Mouse (Mus musculus) MEL (cell line): Measurements from ENCODE around the gene C2cd4d. TPM values are rescaled to one million over a fixed set of nuclear protein-coding genes. Genes with fewer than 3 reads are reported as not detected.

Experiments used
- DNase-seq: peaks from one replicate; pipeline ENCODE4 v3.0.0; 2011; ENCODE audit warnings: low read depth, low spot score
- H3K27ac ChIP-seq: 2 replicates; pipeline ENCODE4 v1.5.1; 2012; ENCODE audit warnings: low read depth, mild to moderate bottlenecking, control low read depth, low read length, moderate library complexity; ENCODE audit not compliant: control insufficient read depth
- H3K27me3 ChIP-seq, 2 experiments: fragments of 150-350 bp in 1 of 2; sonication (generic) in 1 of 2; 2 replicates each; pipeline ENCODE4 v1.6.1; 2012; ENCODE audit warnings: low read length in 2 of 2, mild to moderate bottlenecking in 2 of 2, improper control_type of control experiment in 1 of 2, moderate library complexity in 1 of 2; ENCODE audit not compliant: insufficient read depth in 2 of 2, control insufficient read depth in 1 of 2
- H3K36me3 ChIP-seq, 2 experiments: 2 replicates each; pipeline ENCODE4 v1.6.1; 2012 to 2014; ENCODE audit warnings: low read length in 2 of 2, improper control_type of control experiment in 1 of 2, inconsistent platforms in 1 of 2, mild to moderate bottlenecking in 1 of 2; ENCODE audit not compliant: insufficient read depth in 2 of 2, control insufficient read depth in 1 of 2
- H3K4me1 ChIP-seq, 2 experiments: fragments of 150-350 bp in 1 of 2; sonication (generic) in 1 of 2; 2 replicates each; pipeline ENCODE4 v1.6.1; 2012; ENCODE audit warnings: low read length in 2 of 2, improper control_type of control experiment in 1 of 2, mild to moderate bottlenecking in 1 of 2; ENCODE audit not compliant: insufficient read depth in 2 of 2, control insufficient read depth in 1 of 2
- H3K4me3 ChIP-seq, 2 experiments: fragments of 150-350 bp in 1 of 2; sonication (generic) in 1 of 2; 2 replicates each; pipeline ENCODE4 v1.5.1; 2012; ENCODE audit warnings: low read depth in 2 of 2, low read length in 2 of 2, mild to moderate bottlenecking in 2 of 2, moderate library complexity in 2 of 2, control low read depth in 1 of 2, improper control_type of control experiment in 1 of 2; ENCODE audit not compliant: control insufficient read depth in 1 of 2, insufficient read depth in 1 of 2
- H3K79me2 ChIP-seq: 2 replicates; pipeline ENCODE4 v1.6.1; 2012; ENCODE audit warnings: mild to moderate bottlenecking, low read length, moderate library complexity; ENCODE audit not compliant: control insufficient read depth, poor library complexity, insufficient read depth
- H3K9ac ChIP-seq: 2 replicates; pipeline ENCODE4 v1.6.1; 2012; ENCODE audit warnings: low read depth, mild to moderate bottlenecking, control low read depth, low read length, moderate library complexity; ENCODE audit not compliant: control insufficient read depth, poor library complexity, severe bottlenecking
- H3K9me3 ChIP-seq: fragments of 150-350 bp; sonication (generic); replicated peaks from 2 replicates; pipeline ENCODE4 v1.6.1; 2012; ENCODE audit warnings: mild to moderate bottlenecking, low read length, improper control_type of control experiment, moderate library complexity; ENCODE audit not compliant: insufficient read depth
- BHLHE40 ChIP-seq: IDR thresholded peaks from 2 replicates; pipeline ENCODE4 v1.6.1; 2012; ENCODE audit warnings: low read depth, mild to moderate bottlenecking, inconsistent platforms, low read length, improper control_type of control experiment, borderline replicate concordance
- CHD1 ChIP-seq: IDR thresholded peaks from 2 replicates; pipeline ENCODE4 v1.6.1; 2012; ENCODE audit warnings: low read depth, mild to moderate bottlenecking, inconsistent platforms, low read length, improper control_type of control experiment
- CHD2 ChIP-seq: IDR thresholded peaks from 2 replicates; pipeline ENCODE4 v1.6.1; 2011; ENCODE audit warnings: low read length, improper control_type of control experiment
- E2F4 ChIP-seq: IDR thresholded peaks from 2 replicates; pipeline ENCODE4 v1.6.1; 2011; ENCODE audit warnings: low read depth, low read length, improper control_type of control experiment, borderline replicate concordance
- ELF1 ChIP-seq: IDR thresholded peaks from 2 replicates; pipeline ENCODE4 v1.6.1; 2014; ENCODE audit warnings: low read depth, mild to moderate bottlenecking, inconsistent platforms, low read length, improper control_type of control experiment, moderate library complexity
- ETS1 ChIP-seq: IDR thresholded peaks from 2 replicates; pipeline ENCODE4 v1.6.1; 2012; ENCODE audit warnings: low read depth, mild to moderate bottlenecking, inconsistent platforms, low read length, improper control_type of control experiment, moderate library complexity
- GABPA ChIP-seq: IDR thresholded peaks from 2 replicates; pipeline ENCODE4 v1.6.1; 2012; ENCODE audit warnings: low read depth, mild to moderate bottlenecking, inconsistent platforms, low read length, improper control_type of control experiment, moderate library complexity
- GATA1 ChIP-seq: IDR thresholded peaks from 2 replicates; pipeline ENCODE4 v1.6.1; 2011; ENCODE audit warnings: low read depth, low read length, improper control_type of control experiment
- MAFK ChIP-seq: IDR thresholded peaks from 2 replicates; pipeline ENCODE4 v1.6.1; 2011; ENCODE audit warnings: low read depth, mild to moderate bottlenecking, low read length, improper control_type of control experiment, borderline replicate concordance
- MEF2A ChIP-seq: IDR thresholded peaks from 2 replicates; pipeline ENCODE4 v1.6.1; 2014; ENCODE audit warnings: low read depth, mild to moderate bottlenecking, inconsistent platforms, low read length, improper control_type of control experiment; ENCODE audit not compliant: poor library complexity, insufficient replicate concordance, severe bottlenecking; ENCODE audit errors: extremely low read depth
- MXI1 ChIP-seq: IDR thresholded peaks from 2 replicates; pipeline ENCODE4 v1.6.1; 2011; ENCODE audit warnings: mild to moderate bottlenecking, low read depth, low read length, improper control_type of control experiment
- MYC ChIP-seq: IDR thresholded peaks from 2 replicates; pipeline ENCODE4 v1.6.1; 2011; ENCODE audit warnings: low read depth, mild to moderate bottlenecking, low read length, improper control_type of control experiment, moderate library complexity
- NELFE ChIP-seq: IDR thresholded peaks from 2 replicates; pipeline ENCODE4 v1.6.1; 2011; ENCODE audit warnings: low read depth, low read length, improper control_type of control experiment
- POLR2AphosphoS2 ChIP-seq: IDR thresholded peaks from 2 replicates; pipeline ENCODE4 v1.6.1; 2011; ENCODE audit warnings: low read length, improper control_type of control experiment
- POLR2AphosphoS5 ChIP-seq: IDR thresholded peaks from 2 replicates; pipeline ENCODE4 v1.6.1; 2012; ENCODE audit warnings: low read depth, borderline replicate concordance, mild to moderate bottlenecking, inconsistent platforms, low read length, moderate library complexity, mixed read lengths
- RAD21 ChIP-seq: IDR thresholded peaks from 2 replicates; pipeline ENCODE4 v1.6.1; 2011; ENCODE audit warnings: mild to moderate bottlenecking, low read depth, low read length, improper control_type of control experiment
- SIN3A ChIP-seq: IDR thresholded peaks from 2 replicates; pipeline ENCODE4 v1.6.1; 2012; ENCODE audit warnings: low read length, improper control_type of control experiment, inconsistent platforms
- SMC3 ChIP-seq: IDR thresholded peaks from 2 replicates; pipeline ENCODE4 v1.6.1; 2011; ENCODE audit warnings: low read depth, low read length, improper control_type of control experiment
- TAL1 ChIP-seq: IDR thresholded peaks from 2 replicates; pipeline ENCODE4 v1.6.1; 2012; ENCODE audit warnings: mild to moderate bottlenecking, inconsistent platforms, low read length, moderate library complexity, mixed read lengths
- TBP ChIP-seq: IDR thresholded peaks from 2 replicates; pipeline ENCODE4 v1.8.0; 2011; ENCODE audit warnings: low read depth, low read length, improper control_type of control experiment
- TCF12 ChIP-seq: IDR thresholded peaks from 2 replicates; pipeline ENCODE4 v1.6.1; 2014; ENCODE audit warnings: low read depth, mild to moderate bottlenecking, inconsistent platforms, low read length, improper control_type of control experiment, moderate library complexity
- UBTF ChIP-seq: IDR thresholded peaks from 2 replicates; pipeline ENCODE4 v1.6.1; 2012; ENCODE audit warnings: low read depth, mild to moderate bottlenecking, inconsistent platforms, low read length, improper control_type of control experiment, moderate library complexity, borderline replicate concordance; ENCODE audit not compliant: insufficient read depth
- USF1 ChIP-seq: IDR thresholded peaks from 2 replicates; pipeline ENCODE4 v1.6.1; 2014; ENCODE audit warnings: low read depth, mild to moderate bottlenecking, inconsistent platforms, low read length, improper control_type of control experiment, moderate library complexity
- ZC3H11A ChIP-seq: IDR thresholded peaks from 2 replicates; pipeline ENCODE4 v1.6.1; 2012; ENCODE audit warnings: low read depth, mild to moderate bottlenecking, inconsistent platforms, low read length, improper control_type of control experiment
- ZKSCAN1 ChIP-seq: IDR thresholded peaks from 2 replicates; pipeline ENCODE4 v1.6.1; 2012; ENCODE audit warnings: low read depth, mild to moderate bottlenecking, inconsistent platforms, low read length, improper control_type of control experiment, moderate library complexity
- ZMIZ1 ChIP-seq: IDR thresholded peaks from 2 replicates; pipeline ENCODE4 v1.6.1; 2012; ENCODE audit warnings: low read depth, mild to moderate bottlenecking, inconsistent platforms, low read length, improper control_type of control experiment, moderate library complexity
- ZNF384 ChIP-seq: IDR thresholded peaks from 2 replicates; pipeline ENCODE4 v1.6.1; 2012; ENCODE audit warnings: low read depth, mild to moderate bottlenecking, inconsistent platforms, low read length, improper control_type of control experiment
- polyA plus RNA-seq, 2 experiments: library from polyadenylated mRNA; stranded (reverse) in 1 of 2; unstranded in 1 of 2; fragments of >175 nt in 1 of 2; fragments of >200 nt in 1 of 2; gene quantifications; 2 replicates each; pipeline versions ENCODE4 v1.2.1 to v1.2.4; 2012; ENCODE audit warnings: low replicate concordance in 2 of 2, low read depth in 1 of 2; ENCODE audit not compliant: insufficient read length in 2 of 2, insufficient read depth in 1 of 2, missing spikeins in 1 of 2
- total RNA-seq: library from RNA; depleted of rRNA; stranded (reverse); fragments of 300-350 nt; gene quantifications from 2 replicates; pipeline ENCODE4 v1.2.3, GENCODE M21; 2012

C2cd4d gene
- total and polyA plus RNA-seq, 3 experiments, result not detected

DNA sequence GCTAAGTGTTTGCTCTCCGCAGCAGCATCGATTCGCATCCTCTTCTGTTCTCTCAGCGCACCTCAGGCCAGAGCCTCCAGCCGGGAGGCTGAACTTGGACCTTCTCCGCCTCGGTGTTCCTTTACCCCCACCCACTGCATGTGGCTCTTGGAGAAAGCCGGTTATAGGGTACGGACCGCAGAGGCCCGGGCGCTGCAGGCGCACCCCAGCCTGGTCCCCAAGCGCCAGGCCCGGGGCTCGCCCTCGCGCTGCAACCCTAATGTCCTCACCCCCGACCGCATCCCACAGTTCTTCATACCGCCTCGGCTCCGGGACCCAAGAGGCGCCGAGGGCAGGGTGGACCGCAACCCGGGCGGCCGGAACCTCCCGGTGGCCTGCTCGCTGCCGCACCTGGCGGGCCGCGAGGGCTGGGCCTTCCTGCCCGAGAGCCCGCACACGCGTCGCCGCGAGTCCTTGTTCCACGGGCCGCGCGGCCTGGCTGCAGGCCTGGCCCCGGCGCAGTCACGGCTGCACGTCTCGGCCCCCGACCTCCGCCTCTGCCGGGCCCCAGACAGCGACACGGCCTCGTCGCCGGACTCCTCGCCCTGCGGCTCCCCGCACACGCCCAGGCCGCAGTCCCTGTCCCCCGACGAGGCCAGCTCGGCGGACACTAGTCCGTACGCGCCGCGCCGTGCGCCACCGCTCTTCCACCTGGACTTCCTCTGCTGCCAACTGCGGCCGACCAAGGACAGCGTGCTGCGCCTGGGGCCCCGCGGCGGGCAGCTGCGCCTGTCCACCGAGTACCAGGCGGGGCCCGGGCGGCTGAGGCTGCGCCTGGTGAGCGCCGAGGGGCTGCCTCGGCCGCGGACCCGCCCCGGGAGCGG lies 1.3 kb downstream of the C2cd4d start:
- H3K4me1 ChIP-seq, result no peaks in the 10 kb centered on the region

GRCm38 (mm10) chr3:94364154-94364526 lies 1.9 kb downstream of the C2cd4d start:
- Histone ChIP-seq H3K9me3 (no peaks in the 10 kb centered on the region), H3K27ac (no peak overlapping the region), H3K36me3 (no peaks in the 10 kb centered on the region), H3K9ac (no peak overlapping the region), H3K27me3 (peaks cover 5 to 6% of the 10 kb centered on the region in 2 experiments; a peak in 3 of 4 replicates), H3K4me3 (no peak overlapping the region), H3K79me2 (no peaks in the 10 kb centered on the region), H3K4me1 (no peaks in the 10 kb centered on the region)
- DNase-seq, result no peak
- TF ChIP-seq USF1 (no peak), MYC (no peak), TAL1 (no peak), GABPA (no peak), POLR2AphosphoS2 (no peak), SMC3 (no peak), MXI1 (no peak), ZMIZ1 (no peak), ETS1 (no peak), CHD2 (no peak), ZC3H11A (no peak), MAFK (no peak), NELFE (no peak), RAD21 (no peak), ZNF384 (no peak), MEF2A (no peak), POLR2AphosphoS5 (no peak), BHLHE40 (no peak), CHD1 (no peak)

More for the DNA sequence above, 1.3 kb downstream of the C2cd4d start:
- DNase-seq, result no peak
- Histone ChIP-seq H3K27ac (no peak overlapping the region), H3K36me3 (no peaks in the 10 kb centered on the region), H3K79me2 (no peaks in the 10 kb centered on the region), H3K27me3 (peaks cover 6% of the 10 kb centered on the region in 2 experiments; a peak in 3 of 4 replicates), H3K4me3 (no peak overlapping the region), H3K9ac (no peak overlapping the region), H3K9me3 (no peaks in the 10 kb centered on the region)
- TF ChIP-seq ETS1 (no peak), GABPA (no peak), TCF12 (no peak), ZKSCAN1 (no peak), POLR2AphosphoS5 (no peak), RAD21 (no peak), MAFK (no peak), UBTF (no peak), GATA1 (no peak), TBP (no peak), BHLHE40 (no peak), POLR2AphosphoS2 (no peak), E2F4 (no peak), MXI1 (no peak), SMC3 (no peak), ELF1 (no peak), SIN3A (no peak)
